Mouse (Mus musculus) kidney, adult 2 months (tissue): ENCODE measurements around the gene Pecam1. TPM values are rescaled to one million over a fixed set of nuclear protein-coding genes. Genes with fewer than 3 reads are reported as not detected.

Experiments used
- DNase-seq: peaks from one replicate; pipeline ENCODE4 v3.0.0; 2021
- H3K27ac ChIP-seq: fragments of 200-500 bp; 2 replicates; pipeline ENCODE4 v1.5.1; 2012; ENCODE audit warnings: low read depth, low read length, control low read depth, inconsistent platforms; ENCODE audit not compliant: insufficient read depth
- H3K27me3 ChIP-seq: fragments of 200-500 bp; replicated peaks from 2 replicates; pipeline ENCODE4 v1.6.1; 2012; ENCODE audit warnings: mild to moderate bottlenecking, moderate library complexity, low read length, inconsistent platforms; ENCODE audit not compliant: control insufficient read depth, insufficient read depth
- H3K36me3 ChIP-seq: fragments of 200-500 bp; 2 replicates; pipeline ENCODE4 v1.6.1; 2012; ENCODE audit warnings: mild to moderate bottlenecking, moderate library complexity, low read length, inconsistent platforms; ENCODE audit not compliant: control insufficient read depth, insufficient read depth
- H3K4me1 ChIP-seq: fragments of 200-500 bp; 2 replicates; pipeline ENCODE4 v1.6.1; 2011; ENCODE audit warnings: low read length; ENCODE audit not compliant: control insufficient read depth, insufficient read depth
- H3K4me3 ChIP-seq: fragments of 200-500 bp; 2 replicates; pipeline ENCODE4 v1.5.1; 2011; ENCODE audit warnings: mild to moderate bottlenecking, low read depth, low read length, control low read depth; ENCODE audit not compliant: insufficient read depth
- CTCF ChIP-seq: fragments of 200-500 bp; conservative IDR thresholded peaks from 2 replicates; pipeline ENCODE4 v1.5.1; 2011; ENCODE audit warnings: low read depth, mild to moderate bottlenecking, control low read depth, low read length, moderate library complexity, mixed read lengths; ENCODE audit not compliant: insufficient read depth, insufficient read length
- POLR2A ChIP-seq: fragments of 200-500 bp; IDR thresholded peaks from one replicate; pipeline ENCODE4 v1.6.1; 2011; ENCODE audit warnings: low read depth, low read length, control low read depth
- WGBS: fragments of 180-500 bp; shearing (Covaris S2); methylation state at CpG from one replicate; pipeline ENCODE4 v1.1.7; 2018; 5-methylcytosine and 5-hydroxymethylcytosine counted together
- polyA plus RNA-seq: library from polyadenylated mRNA; depleted of rRNA; stranded (reverse); fragments of >200 nt; gene quantifications from 2 replicates; pipeline ENCODE4 v1.2.3, GENCODE M21; 2012

Pecam1 gene
- polyA plus RNA-seq, 1 experiment = 60.4 TPM

DNA sequence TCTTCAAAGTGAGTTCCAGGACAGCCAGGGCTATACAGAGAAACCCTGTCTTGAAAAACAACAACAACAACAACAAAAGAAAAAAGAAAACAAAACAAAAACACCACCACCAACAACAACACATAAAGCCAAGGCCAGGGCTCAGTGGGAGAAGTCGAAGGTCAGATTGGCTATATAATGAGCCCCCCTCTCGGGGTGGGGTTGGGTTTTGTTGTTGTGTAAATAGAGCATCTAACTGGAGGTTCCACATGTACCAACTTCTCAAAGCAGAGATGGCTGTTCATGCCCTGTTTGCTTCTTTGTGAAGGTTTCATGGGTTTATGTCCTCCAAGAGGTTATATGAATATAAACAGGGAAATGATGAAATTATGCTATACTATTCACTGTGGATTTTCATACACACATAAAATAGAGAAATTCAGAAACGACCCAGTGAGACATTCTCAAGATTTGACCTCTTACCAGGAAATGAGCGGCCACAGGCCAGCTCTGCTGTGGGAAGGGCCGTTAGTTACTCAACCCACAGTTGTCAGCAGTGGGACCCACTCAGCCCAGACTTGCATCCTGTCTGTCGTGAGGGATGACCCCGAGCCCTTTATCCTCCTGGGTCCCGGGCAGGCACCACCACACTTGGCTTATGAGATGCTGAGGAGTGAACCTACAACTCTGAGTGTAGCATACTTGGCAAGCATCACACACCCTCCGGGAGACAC lies 45.9 kb downstream of the Pecam1 start:
- no peak for TF ChIP-seq POLR2A
- TF ChIP-seq CTCF = no peak
- whole genome bisulfite sequencing = 51% methylated on average over 9 of the region's 9 CpGs
- Histone ChIP-seq H3K4me1 (no peaks in the 10 kb centered on the region), H3K27ac (no peak overlapping the region), H3K36me3 (no peaks in the 10 kb centered on the region), H3K4me3 (no peak overlapping the region), H3K27me3 (no peaks in the 10 kb centered on the region)
- DNase-seq = no peak

DNA sequence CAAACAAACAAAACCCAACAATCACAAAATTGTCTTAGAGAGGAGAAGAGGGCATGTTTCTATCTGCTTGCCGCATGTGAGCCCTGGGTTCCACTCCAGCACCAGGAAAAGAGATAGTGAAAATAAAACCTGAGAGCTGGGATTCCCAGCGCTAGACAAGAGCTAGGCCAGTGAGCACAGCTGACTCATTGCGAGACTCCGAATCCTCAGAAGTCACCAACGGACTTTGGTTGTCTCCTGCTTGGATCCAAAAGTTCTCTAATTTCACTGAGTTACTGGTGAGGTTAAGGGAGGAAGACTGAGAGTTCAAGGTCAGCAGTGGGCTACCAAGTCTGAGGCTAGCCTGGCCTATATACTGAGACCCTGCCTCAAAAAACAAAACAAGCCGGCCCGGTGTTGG lies 46.5 kb downstream of the Pecam1 start:
- Histone ChIP-seq H3K4me1 (no peaks in the 10 kb centered on the region), H3K36me3 (no peaks in the 10 kb centered on the region), H3K4me3 (no peak overlapping the region), H3K27me3 (no peaks in the 10 kb centered on the region), H3K27ac (no peak overlapping the region)
- no peak for TF ChIP-seq CTCF
- no peak for TF ChIP-seq POLR2A
- WGBS = 72% methylated on average over 7 of the region's 7 CpGs
- DNase-seq = no peak

DNA sequence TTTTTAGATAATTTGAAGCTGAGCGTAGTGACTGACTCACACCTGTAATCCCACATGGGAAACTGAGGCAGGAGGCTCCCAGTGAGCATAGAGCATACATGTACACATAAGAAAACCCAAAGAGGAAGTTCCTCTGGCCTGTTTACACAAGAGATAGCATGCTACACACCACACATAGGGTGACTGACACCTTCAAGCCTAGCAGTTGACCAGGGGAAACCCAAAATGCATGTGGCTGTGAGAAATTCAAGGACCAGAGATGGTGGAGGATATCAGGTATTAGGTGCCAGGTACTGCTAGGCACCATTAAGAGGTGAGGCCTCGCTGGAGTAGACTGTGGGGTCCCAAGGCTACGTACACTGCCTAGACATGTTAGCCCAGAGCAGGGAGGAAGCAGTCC lies 47.8 kb downstream of the Pecam1 start:
- Histone ChIP-seq H3K36me3 (no peaks in the 10 kb centered on the region), H3K27ac (no peak overlapping the region), H3K4me1 (no peaks in the 10 kb centered on the region), H3K4me3 (no peak overlapping the region), H3K27me3 (no peaks in the 10 kb centered on the region)
- no peak for TF ChIP-seq POLR2A
- no peak for TF ChIP-seq CTCF
- 91% methylated on average over 3 of the region's 3 CpGs for WGBS
- no peak for DNase-seq

DNA sequence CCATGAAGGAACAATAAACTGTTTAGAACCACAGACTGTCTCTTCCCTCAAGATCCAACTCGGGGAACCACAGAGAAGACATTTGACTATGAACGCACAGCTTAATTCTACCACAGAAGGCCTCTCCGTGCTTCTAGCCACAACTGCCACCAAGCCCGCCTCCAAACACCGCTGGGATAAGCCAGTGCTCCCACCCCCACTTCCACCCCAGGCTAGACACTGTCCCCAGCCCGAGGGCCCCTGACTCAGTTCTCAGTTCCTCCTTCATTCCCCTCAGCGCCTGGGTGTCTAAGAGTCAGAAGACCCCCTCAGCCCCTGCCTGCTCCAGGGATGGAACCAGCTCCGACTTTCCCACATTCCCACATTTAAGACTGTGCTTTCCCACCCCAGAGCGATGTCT lies 48.8 kb downstream of the Pecam1 start:
- Histone ChIP-seq H3K4me3 (no peak overlapping the region), H3K4me1 (no peaks in the 10 kb centered on the region), H3K36me3 (no peaks in the 10 kb centered on the region), H3K27me3 (no peaks in the 10 kb centered on the region), H3K27ac (no peak overlapping the region)
- WGBS = 69% methylated on average over 9 of the region's 9 CpGs
- no peak for DNase-seq
- TF ChIP-seq CTCF = no peak
- no peak for TF ChIP-seq POLR2A

DNA sequence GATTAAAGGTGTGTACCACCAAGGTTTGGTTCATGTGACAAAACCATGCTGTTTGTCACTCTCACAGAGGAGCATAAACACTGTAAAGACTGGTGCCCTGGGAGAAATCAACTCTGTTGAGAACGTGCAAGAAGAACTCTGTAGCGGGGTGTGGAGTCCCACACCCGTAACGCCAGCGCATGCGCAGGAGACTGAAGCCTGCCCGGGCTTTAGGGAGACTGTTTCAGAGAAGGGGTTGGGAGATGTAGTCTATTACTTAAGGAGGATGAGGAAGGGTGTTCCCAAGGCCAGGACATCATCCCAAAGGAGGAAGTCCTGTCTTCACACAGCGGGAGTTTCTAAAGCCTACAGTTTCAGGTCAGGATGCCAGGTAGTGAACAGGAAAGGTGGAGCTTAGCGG lies 51.3 kb downstream of the Pecam1 start:
- TF ChIP-seq POLR2A (no peak), CTCF (no peak)
- Histone ChIP-seq H3K27me3 (no peaks in the 10 kb centered on the region), H3K4me1 (no peaks in the 10 kb centered on the region), H3K27ac (no peak overlapping the region), H3K4me3 (no peak overlapping the region), H3K36me3 (no peaks in the 10 kb centered on the region)
- 85% methylated on average over 9 of the region's 9 CpGs for WGBS
- DNase-seq = no peak

DNA sequence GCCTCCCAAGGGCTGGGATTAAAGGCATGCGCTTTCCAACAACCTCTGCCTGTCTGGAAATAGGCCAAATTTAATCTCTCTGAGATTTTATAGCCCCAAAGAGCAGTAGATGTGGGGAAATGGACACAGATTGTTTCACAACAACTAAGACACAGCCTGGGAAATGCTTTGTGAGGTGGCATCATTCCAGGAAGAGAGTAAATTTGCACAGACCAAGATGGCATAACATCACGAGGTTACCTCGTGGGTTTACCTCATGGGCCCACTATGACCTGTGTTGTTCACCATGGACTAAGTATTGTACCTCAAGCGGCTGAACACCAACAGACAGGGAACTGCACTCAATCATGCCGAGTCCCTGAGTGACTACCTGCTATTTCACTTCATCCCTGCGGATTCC lies 52.1 kb downstream of the Pecam1 start:
- TF ChIP-seq CTCF = no peak
- TF ChIP-seq POLR2A = no peak
- no peaks in the 10 kb centered on the region for H3K36me3 ChIP-seq
- H3K4me1 ChIP-seq = no peaks in the 10 kb centered on the region
- WGBS = 91% methylated on average over 6 of the region's 6 CpGs
- no peaks in the 10 kb centered on the region for H3K27me3 ChIP-seq
- H3K27ac ChIP-seq = no peak overlapping the region
- no peak overlapping the region for H3K4me3 ChIP-seq
- DNase-seq = no peak

DNA sequence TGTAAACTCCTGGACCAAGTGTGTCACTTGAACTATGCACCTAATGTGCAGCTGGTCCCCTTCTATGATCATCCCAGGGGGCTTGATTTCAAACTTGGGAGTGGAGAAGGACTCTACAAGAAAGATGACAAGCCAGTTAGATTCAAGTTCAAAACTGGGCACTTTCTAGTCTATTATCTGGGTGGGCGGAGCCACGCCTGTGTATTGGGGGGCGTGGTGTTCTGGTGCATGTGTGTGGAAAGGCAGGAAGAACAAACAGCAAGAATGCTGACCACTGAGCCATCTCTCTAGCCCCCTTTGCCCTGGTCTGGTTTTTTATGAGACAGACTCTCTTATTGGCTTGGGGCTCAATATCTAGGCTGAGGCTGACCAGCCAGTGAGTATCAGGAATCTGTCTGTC lies 54.5 kb downstream of the Pecam1 start:
- H3K27me3 ChIP-seq = no peaks in the 10 kb centered on the region
- no peak overlapping the region for H3K4me3 ChIP-seq
- 94% methylated on average over 3 of the region's 3 CpGs for WGBS
- DNase-seq = no peak
- no peak overlapping the region for H3K27ac ChIP-seq
- H3K36me3 ChIP-seq = no peaks in the 10 kb centered on the region
- no peak for TF ChIP-seq POLR2A
- no peak for TF ChIP-seq CTCF
- H3K4me1 ChIP-seq = no peaks in the 10 kb centered on the region
